Mouse (Mus musculus) stomach, embryonic 16.5 days (tissue): ENCODE data around the gene Fbxw11. TPM values are rescaled to one million over a fixed set of nuclear protein-coding genes. Genes with fewer than 3 reads are reported as not detected.

Experiments used
- ATAC-seq: fragments of 200-750 bp; cut with Nextera tagmentation; 2 replicates; pipeline ENCODE4 v1.8.0; 2017; ENCODE audit warnings: moderate number of reproducible peaks, moderate TSS enrichment; ENCODE audit not compliant: insufficient read depth, low FRiP score
- H3K27ac ChIP-seq: fragments of 300-500 bp; sonication (generic); 2 replicates; pipeline ENCODE4 v1.5.1; 2014; ENCODE audit warnings: low read length
- H3K27me3 ChIP-seq: fragments of 300-500 bp; sonication (generic); 2 replicates; pipeline ENCODE4 v1.6.1; 2014; ENCODE audit warnings: low read length, control low read depth, mixed read lengths; ENCODE audit not compliant: control insufficient read depth, insufficient read depth
- H3K36me3 ChIP-seq: fragments of 300-500 bp; sonication (generic); 2 replicates; pipeline ENCODE4 v1.6.1; 2014; ENCODE audit warnings: low read length; ENCODE audit not compliant: control insufficient read depth, insufficient read depth
- H3K4me1 ChIP-seq: fragments of 300-500 bp; sonication (generic); 2 replicates; pipeline ENCODE4 v1.6.1; 2014; ENCODE audit warnings: low read length, control low read depth, mixed read lengths; ENCODE audit not compliant: control insufficient read depth, insufficient read depth
- H3K4me2 ChIP-seq: fragments of 300-500 bp; sonication (generic); 2 replicates; pipeline ENCODE4 v1.6.1; 2014; ENCODE audit warnings: low read depth, low read length, mixed read lengths
- H3K4me3 ChIP-seq: fragments of 300-500 bp; sonication (generic); replicated peaks from 2 replicates; pipeline ENCODE4 v1.5.1; 2014; ENCODE audit warnings: mild to moderate bottlenecking, low read length
- H3K9ac ChIP-seq: fragments of 300-500 bp; sonication (generic); 2 replicates; pipeline ENCODE4 v1.6.1; 2014; ENCODE audit warnings: low read length
- H3K9me3 ChIP-seq: fragments of 300-500 bp; sonication (generic); replicated peaks from 2 replicates; pipeline ENCODE4 v1.6.1; 2016; ENCODE audit warnings: low read length, control low read depth; ENCODE audit not compliant: control insufficient read depth
- WGBS: fragments of 180-500 bp; shearing (Covaris S2); extraction: QIAGEN DNeasy Blood & Tissue Kit; methylation state at CpG from one replicate; pipeline ENCODE4 v1.1.7; 2014; 5-methylcytosine and 5-hydroxymethylcytosine counted together
- polyA plus RNA-seq: library from polyadenylated mRNA; unstranded; fragments of >200 nt; fragmentation: Nextera tagmentation; extraction: Ambion mirVana; gene quantifications from 2 replicates; pipeline ENCODE4 v1.2.1, GENCODE M21; 2015

Gene Fbxw11
- polyA plus RNA-seq, 1 experiment from 2014 or later = 65.0 TPM

DNA sequence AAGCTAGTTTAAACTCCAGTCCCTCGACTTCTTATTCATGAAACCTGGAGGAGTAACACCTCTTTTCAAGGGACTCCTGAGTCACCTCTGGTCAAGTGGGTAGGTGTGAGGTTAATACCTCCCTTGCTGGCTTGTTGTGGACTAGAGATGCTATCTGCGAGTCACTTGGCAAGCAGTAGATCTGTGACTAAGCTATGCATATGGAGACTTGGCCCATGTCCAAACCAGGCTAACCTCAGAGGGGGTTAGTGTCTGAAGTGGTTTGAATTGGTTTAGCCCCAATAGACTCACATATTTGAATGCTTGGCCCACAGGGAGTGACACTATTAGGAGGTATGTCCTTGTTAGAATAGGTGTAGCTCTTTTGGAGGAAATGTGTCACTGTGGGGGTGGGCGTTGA is 120.2 kb downstream of the Fbxw11 start:
- H3K9me3 ChIP-seq = no peaks in the 10 kb centered on the region
- H3K4me2 ChIP-seq = no peak overlapping the region
- no peaks in the 10 kb centered on the region for H3K36me3 ChIP-seq
- 55% methylated on average over 3 of the region's 3 CpGs for WGBS
- H3K27ac ChIP-seq = no peak overlapping the region
- no peaks in the 10 kb centered on the region for H3K4me1 ChIP-seq
- H3K9ac ChIP-seq = no peak overlapping the region
- no peaks in the 10 kb centered on the region for H3K27me3 ChIP-seq
- no peak for ATAC-seq
- no peak overlapping the region for H3K4me3 ChIP-seq

GRCm38 (mm10) chr11:32767496-32768230 is 125.1 kb downstream of the Fbxw11 start:
- no peaks in the 10 kb centered on the region for H3K36me3 ChIP-seq
- no peak for ATAC-seq

GRCm38 (mm10) chr11:32768642-32769343 is 126.3 kb downstream of the Fbxw11 start:
- no peak overlapping the region for H3K4me3 ChIP-seq
- no peak overlapping the region for H3K27ac ChIP-seq
- H3K9ac ChIP-seq = no peak overlapping the region
- WGBS = 75% methylated on average over 12 of the region's 12 CpGs
- no peaks in the 10 kb centered on the region for H3K4me1 ChIP-seq
- H3K27me3 ChIP-seq = no peaks in the 10 kb centered on the region
- H3K9me3 ChIP-seq = no peaks in the 10 kb centered on the region
- ATAC-seq = no peak
- H3K36me3 ChIP-seq = no peaks in the 10 kb centered on the region
- H3K4me2 ChIP-seq = no peak overlapping the region

More at GRCm38 (mm10) chr11:32767496-32768230, 125.1 kb downstream of the Fbxw11 start:
- Histone ChIP-seq H3K27ac (no peak overlapping the region), H3K4me2 (no peak overlapping the region), H3K27me3 (no peaks in the 10 kb centered on the region), H3K4me1 (no peaks in the 10 kb centered on the region), H3K4me3 (no peak overlapping the region), H3K9me3 (no peaks in the 10 kb centered on the region), H3K9ac (no peak overlapping the region)
- 68% methylated on average over 18 of the region's 18 CpGs for WGBS

DNA sequence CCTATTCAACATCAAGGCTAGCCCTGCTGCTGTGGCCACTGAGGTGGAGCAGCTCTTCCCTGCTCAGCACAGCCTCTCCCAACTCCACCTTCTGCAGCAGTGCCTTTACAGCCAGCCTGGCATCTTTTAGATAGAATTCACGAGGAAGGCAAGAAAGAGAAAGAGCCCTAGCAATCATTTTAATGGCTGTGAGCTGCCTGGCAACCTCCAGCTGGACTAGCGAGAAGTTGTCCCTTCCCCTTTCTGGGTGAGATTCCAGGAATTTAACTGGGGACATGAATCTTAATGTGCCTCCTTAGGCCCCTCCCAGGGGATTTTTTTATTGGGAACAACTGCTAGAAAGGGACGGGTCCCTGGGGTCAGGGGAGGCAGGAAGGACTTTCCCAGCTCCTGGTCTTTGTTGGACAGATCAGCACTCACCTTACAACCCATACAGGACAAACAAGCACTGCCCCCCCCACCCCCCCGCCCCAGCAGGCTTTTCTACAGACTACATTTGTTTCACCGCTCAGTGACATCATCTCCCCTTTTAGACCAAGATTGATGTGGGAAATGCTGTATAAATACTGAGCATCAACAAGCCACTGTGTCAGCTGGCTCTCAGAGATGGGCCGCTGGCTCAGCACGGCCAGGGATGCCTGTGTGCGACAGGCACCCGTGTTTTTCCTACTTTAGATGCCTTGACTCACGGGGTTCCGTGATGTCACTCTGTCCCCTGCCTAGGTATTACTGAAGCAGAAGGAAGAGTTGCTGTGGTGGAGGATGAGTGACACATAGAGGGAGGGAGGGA is 138.4 kb downstream of the Fbxw11 start:
- ATAC-seq = no peak
- WGBS = 19% methylated on average over 11 of the region's 11 CpGs
- Histone ChIP-seq H3K9me3 (no peaks in the 10 kb centered on the region), H3K4me1 (peaks cover 6% of the 10 kb centered on the region; the same call in 1 of the 2 replicates), H3K36me3 (no peaks in the 10 kb centered on the region), H3K27me3 (no peaks in the 10 kb centered on the region), H3K4me3 (no peak overlapping the region), H3K27ac (no peak overlapping the region), H3K9ac (no peak overlapping the region), H3K4me2 (no peak overlapping the region)

GRCm38 (mm10) chr11:32781633-32782404 is 139.3 kb downstream of the Fbxw11 start:
- no peaks in the 10 kb centered on the region for H3K9me3 ChIP-seq
- H3K27me3 ChIP-seq = no peaks in the 10 kb centered on the region
- no peak overlapping the region for H3K9ac ChIP-seq
- H3K4me2 ChIP-seq = no peak overlapping the region
- no peak overlapping the region for H3K4me3 ChIP-seq
- ATAC-seq = no peak
- peaks cover 6% of the 10 kb centered on the region; the same call in 1 of the 2 replicates for H3K4me1 ChIP-seq
- H3K27ac ChIP-seq = no peak overlapping the region
- H3K36me3 ChIP-seq = no peaks in the 10 kb centered on the region
- 37% methylated on average over 2 of the region's 2 CpGs for WGBS

DNA sequence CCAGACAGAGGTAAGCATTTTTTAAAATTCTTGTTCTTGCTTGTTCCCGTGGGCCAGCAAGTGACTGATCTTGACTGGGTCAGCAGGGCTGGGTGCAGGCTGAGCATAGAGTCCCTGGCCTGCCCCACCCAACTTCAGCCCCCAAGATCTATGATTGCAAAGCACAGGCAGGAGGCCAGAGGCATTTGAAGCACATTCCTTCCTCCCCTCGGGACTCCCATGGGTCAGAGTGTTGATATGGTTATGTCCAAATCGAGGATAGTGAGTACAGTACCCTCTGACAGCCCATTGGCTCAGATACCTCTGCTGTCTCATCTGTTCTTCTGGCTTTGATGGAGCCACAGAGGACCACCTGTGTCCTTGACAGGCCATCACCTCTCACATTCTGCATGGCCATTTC is 140.2 kb downstream of the Fbxw11 start:
- no peak; the same call in 1 of the 2 replicates for ATAC-seq
- no peak overlapping the region for H3K4me2 ChIP-seq
- no peaks in the 10 kb centered on the region for H3K9me3 ChIP-seq
- peaks cover 6% of the 10 kb centered on the region; the same call in 1 of the 2 replicates for H3K4me1 ChIP-seq
- WGBS = 48% methylated on average over 3 of the region's 3 CpGs
- H3K27ac ChIP-seq = no peak overlapping the region
- no peaks in the 10 kb centered on the region for H3K36me3 ChIP-seq
- H3K9ac ChIP-seq = no peak overlapping the region
- no peaks in the 10 kb centered on the region for H3K27me3 ChIP-seq
- no peak overlapping the region for H3K4me3 ChIP-seq

DNA sequence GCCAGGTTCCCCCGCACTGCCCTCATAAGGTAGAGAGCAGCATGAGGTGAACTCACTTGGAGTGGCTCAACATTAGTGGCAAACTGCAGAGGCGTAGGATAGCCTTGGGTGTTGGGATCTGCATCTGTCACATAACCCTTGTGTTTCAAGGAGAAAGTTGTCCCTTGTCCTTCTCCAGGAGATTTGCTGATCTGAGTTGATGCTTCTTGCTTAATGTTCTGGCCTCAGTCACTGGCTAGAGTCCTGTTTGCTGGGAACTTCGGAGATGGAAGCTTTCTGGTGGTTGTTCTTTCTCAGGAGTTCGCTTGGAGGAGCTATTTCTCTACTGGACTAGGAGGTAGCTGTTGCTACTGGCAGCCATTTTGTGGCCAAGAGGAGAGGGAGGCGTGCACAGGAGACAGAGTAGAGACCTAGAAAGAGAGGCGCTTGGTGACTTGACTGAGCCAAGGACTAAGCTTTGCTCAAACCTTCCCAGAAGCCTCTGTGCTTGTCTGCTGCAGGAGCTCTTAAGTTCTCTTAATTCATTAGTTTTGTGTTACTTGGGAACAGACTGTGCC is 143.1 kb downstream of the Fbxw11 start:
- Histone ChIP-seq H3K27me3 (no peaks in the 10 kb centered on the region), H3K36me3 (no peaks in the 10 kb centered on the region), H3K4me3 (no peak overlapping the region), H3K4me2 (no peak overlapping the region), H3K9ac (no peak overlapping the region), H3K9me3 (no peaks in the 10 kb centered on the region), H3K27ac (no peak overlapping the region), H3K4me1 (peaks cover 6% of the 10 kb centered on the region; the same call in 1 of the 2 replicates)
- 82% methylated on average over 6 of the region's 6 CpGs for WGBS
- no peak for ATAC-seq

GRCm38 (mm10) chr11:32786201-32786600 is 143.7 kb downstream of the Fbxw11 start:
- WGBS = 76% methylated on average over 5 of the region's 5 CpGs
- no peak overlapping the region for H3K27ac ChIP-seq
- H3K4me1 ChIP-seq = peaks cover 6% of the 10 kb centered on the region; the same call in 1 of the 2 replicates
- H3K36me3 ChIP-seq = no peaks in the 10 kb centered on the region
- no peak overlapping the region for H3K4me3 ChIP-seq
- ATAC-seq = no peak
- no peak overlapping the region for H3K4me2 ChIP-seq
- no peak overlapping the region for H3K9ac ChIP-seq
- H3K9me3 ChIP-seq = no peaks in the 10 kb centered on the region
- H3K27me3 ChIP-seq = no peaks in the 10 kb centered on the region
